Mouse (Mus musculus): Measurements from ENCODE around the gene Arid4a. TPM values are rescaled to one million over a fixed set of nuclear protein-coding genes. Genes with fewer than 3 reads are reported as not detected.
A peak's percentile ranks its signal among the peaks of the same experiment; 100 is the strongest.

Arid4a gene
- total RNA-seq, 2 experiments from 2014 or later = 12.0 to 16.7 TPM

GRCm38 (mm10) chr12:71135581-71135980 lies 119.8 kb downstream of the Arid4a start:
- DNase-seq (ENCODE audit: low spot score) = no peak
- intact Hi-C loops (cut with DNase I) = loop anchor here (5.0 kb wide), 1 partner anchor 168 kb away; no protein-coding TSS in a partner anchor

- peak; percentile 43 for DNase-seq (ENCODE audit: low spot score)
- intact Hi-C loops (cut with DNase I) = loop anchor here (5.0 kb wide), 1 partner anchor 169 kb away; no protein-coding TSS in a partner anchor
Observed at GRCm38 (mm10) chr12:71136130-71136973, 120.6 kb downstream of the Arid4a start, which contains the start of the genes Timm9 and 2700049A03Rik. Gene Timm9 (minus strand): TSS chr12:71136684. Gene 2700049A03Rik (plus strand): TSS chr12:71136848.

DNA sequence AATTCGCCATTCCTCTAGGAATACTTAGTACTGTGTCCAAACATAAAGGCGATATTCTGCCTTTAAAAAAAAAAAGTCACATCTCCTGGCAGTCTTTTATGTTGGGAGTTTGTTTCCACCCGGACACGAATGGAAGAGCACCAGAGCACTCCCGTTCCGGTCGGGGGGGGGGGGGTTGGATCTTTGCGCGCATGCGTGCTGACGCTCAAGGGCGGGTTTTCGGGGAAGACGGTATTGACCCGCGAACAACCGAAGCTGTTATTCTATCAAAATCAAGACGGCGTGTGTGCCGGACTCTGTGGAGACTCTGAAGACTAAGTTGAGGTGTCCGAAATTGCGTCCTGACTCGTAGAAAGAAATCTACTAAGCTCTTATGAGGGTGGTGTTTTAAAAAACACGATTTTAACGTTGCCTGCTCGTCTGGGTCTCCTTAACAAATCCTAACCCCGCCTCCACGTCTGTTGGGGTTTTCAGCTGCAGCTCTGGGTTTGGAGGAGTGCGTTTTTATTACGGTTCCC lies 121.2 kb downstream of the Arid4a start:
- DNase-seq (ENCODE audit: low spot score) = peak; percentile 43
- intact Hi-C loops (cut with DNase I) = loop anchor here (5.0 kb wide), 1 partner anchor 170 kb away; no protein-coding TSS in a partner anchor

- intact Hi-C loops (cut with DNase I) = loop anchor here (5.0 kb wide), 1 partner anchor 170 kb away; no protein-coding TSS in a partner anchor
- no peak for DNase-seq (ENCODE audit: low spot score)
Observed at GRCm38 (mm10) chr12:71137686-71138085, 121.9 kb downstream of the Arid4a start.

DNA sequence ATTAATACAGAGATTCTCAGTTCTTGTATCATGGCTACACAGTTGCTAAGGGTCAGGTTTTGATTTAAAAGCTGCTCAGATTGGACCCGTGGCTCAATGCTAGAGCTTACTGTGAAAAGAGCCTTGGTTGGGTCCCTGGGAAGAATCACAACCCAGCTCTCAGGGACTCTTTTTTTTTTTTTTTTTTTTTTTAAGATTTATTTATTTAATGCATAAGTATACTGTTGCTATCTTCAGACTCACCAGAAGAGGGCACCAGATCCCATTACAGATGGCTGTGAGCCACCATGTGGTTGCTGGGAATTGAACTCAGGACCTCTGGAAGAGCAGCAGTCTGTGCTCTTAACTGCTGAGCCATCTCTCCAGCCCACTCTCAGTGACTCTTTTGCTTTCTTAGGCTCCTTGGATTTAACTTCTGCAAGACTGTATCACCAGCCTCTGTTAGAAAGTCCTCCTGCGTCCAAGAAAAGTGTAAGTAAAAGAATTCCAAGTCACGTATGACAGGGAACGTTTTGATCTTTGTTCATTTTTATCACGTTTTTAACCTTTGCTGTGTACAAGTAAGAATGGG lies 123.6 kb downstream of the Arid4a start:
- intact Hi-C loops (cut with DNase I) = loop anchor here (5.0 kb wide), 1 partner anchor 172 kb away; no protein-coding TSS in a partner anchor

GRCm38 (mm10) chr12:71141189-71141588 lies 125.4 kb downstream of the Arid4a start:
- intact Hi-C loops (cut with DNase I) = no loop called here
- DNase-seq (ENCODE audit: low spot score) = no peak

More for the DNA sequence above, 123.6 kb downstream of the Arid4a start:
- DNase-seq (ENCODE audit: low spot score) = no peak

GRCm38 (mm10) chr12:71147641-71148040 lies 131.9 kb downstream of the Arid4a start:
- no peak for DNase-seq (ENCODE audit: low spot score)
- intact Hi-C loops (cut with DNase I) = no loop called here

Other genes starting within 250 kb of the Arid4a start
- 10 to 100 TPM; 38.5 to 43.3 TPM for gene Frmd6, start 190.5 kb upstream of the Arid4a start, total RNA-seq (2021)
- 100 to 1,000 TPM; 133 to 135 TPM for gene Actr10, start 78.1 kb upstream of the Arid4a start, total RNA-seq (2021)
- 100 to 1,000 TPM; 191 to 201 TPM for gene Psma3, start 41.4 kb upstream of the Arid4a start, total RNA-seq (2021)
- gene Tomm20l, start 95.4 kb downstream of the Arid4a start, total RNA-seq (2021) = 1 to 10 TPM in 1 of 2 experiments, under 1 TPM in 1; 0.81 to 2.1 TPM
- gene Timm9, start 120.7 kb downstream of the Arid4a start, total RNA-seq (2021) = 10 to 100 TPM; 33.6 to 35.6 TPM
- 1 to 10 TPM; 3.0 to 3.3 TPM for gene 2700049A03Rik, start 120.9 kb downstream of the Arid4a start, total RNA-seq (2021)